Mouse (Mus musculus): Measurements from ENCODE around the gene Cfap54. TPM values are rescaled to one million over a fixed set of nuclear protein-coding genes. Genes with fewer than 3 reads are reported as not detected.
A peak's percentile ranks its signal among the peaks of the same experiment; 100 is the strongest.

The Cfap54 gene
- polyA plus RNA-seq, 1 experiment from 2014 or later = 0.18 TPM

DNA sequence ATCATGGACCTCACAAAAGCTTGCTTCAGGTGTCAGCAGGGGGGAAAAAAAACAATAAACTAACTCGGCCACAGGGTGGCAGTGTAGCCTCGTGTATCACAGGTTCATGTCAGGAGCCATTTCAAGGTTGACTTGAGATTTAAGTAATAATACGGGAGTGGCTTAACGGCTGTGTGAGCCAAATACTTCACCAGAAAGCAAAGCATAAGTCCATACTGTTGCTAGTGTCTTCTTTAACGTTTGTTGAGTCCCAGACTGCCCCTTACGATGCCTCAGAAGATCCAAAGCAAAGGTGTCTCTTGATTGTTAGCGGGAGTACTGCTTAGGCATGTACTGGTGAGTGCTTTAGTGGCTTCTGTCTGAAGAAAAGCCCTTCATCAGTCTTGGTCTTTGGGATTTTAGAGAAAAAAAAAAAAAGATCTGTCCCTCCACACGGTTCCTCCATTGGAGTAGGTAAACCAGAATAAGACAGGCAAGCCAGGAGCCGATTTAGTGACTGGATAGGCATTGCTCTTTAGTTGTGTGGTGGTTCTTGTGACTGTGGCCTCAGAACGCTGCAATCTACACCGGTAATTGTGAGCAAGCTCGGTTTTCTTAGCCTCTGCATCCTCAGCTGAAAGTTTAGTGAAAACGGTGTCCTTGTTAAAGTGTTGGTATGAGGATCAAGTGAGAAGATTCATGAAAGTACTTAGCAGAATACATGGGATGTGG, 30.2 kb downstream of the Cfap54 start:
- Histone ChIP-seq H3K9me3 (replicated peaks) (no peaks in the 10 kb centered on the region), H3K36me3 (no peaks in the 10 kb centered on the region), H3K27me3 (no peaks in the 10 kb centered on the region), H3K9ac (no peak overlapping the region), H3K4me2 (peak overlapping the region; percentile 41), H3K4me3 (replicated peaks) (no peak overlapping the region), H3K27ac (no peak overlapping the region), H3K4me1 (replicated peaks) (0 out of 2 replicates have a peak, but pooled peaks cover 5% of the 10 kb centered on the region)
- DNase-seq = peak; percentile 56
- WGBS (ENCODE audit: insufficient replicate concordance) = 28% methylated on average over 13 of the region's 13 CpGs
- ATAC-seq (ENCODE audit: low read depth) = peak; percentile 31; the same call in 1 of the 2 replicates

DNA sequence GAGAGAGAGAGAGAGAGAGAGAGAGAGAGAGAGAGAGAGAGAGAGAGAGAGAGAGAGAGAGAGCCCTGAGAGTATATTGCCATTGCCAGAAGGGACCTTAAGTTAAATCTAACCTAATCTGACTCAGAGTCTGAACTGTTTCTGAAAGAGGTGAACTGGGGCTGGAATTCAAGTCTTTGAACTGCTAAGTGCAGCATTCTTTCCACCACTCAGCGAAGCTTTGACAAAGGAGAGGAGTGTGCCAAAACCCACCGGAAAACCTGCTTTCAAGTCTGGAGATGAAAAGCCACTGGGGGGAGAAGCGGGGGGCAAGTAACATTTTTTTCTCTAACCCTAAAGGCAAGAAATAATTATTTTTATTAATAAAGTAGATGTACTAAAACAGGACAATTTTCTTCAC, 30.8 kb downstream of the Cfap54 start:
- H3K4me1 ChIP-seq (replicated peaks) = 0 out of 2 replicates have a peak, but pooled peaks cover 5% of the 10 kb centered on the region
- DNase-seq = no peak
- WGBS (ENCODE audit: insufficient replicate concordance) = 56% methylated on average over 3 of the region's 3 CpGs
- ATAC-seq (ENCODE audit: low read depth) = no peak
- no peak overlapping the region for H3K4me3 ChIP-seq (replicated peaks)
- H3K27me3 ChIP-seq = no peaks in the 10 kb centered on the region
- H3K4me2 ChIP-seq = no peak overlapping the region
- no peak overlapping the region for H3K27ac ChIP-seq
- no peaks in the 10 kb centered on the region for H3K9me3 ChIP-seq (replicated peaks)
- H3K9ac ChIP-seq = no peak overlapping the region
- H3K36me3 ChIP-seq = no peaks in the 10 kb centered on the region

GRCm38 (mm10) chr10:93043195-93043594, 38.2 kb downstream of the Cfap54 start:
- Histone ChIP-seq H3K4me2 (no peak overlapping the region), H3K36me3 (no peaks in the 10 kb centered on the region), H3K4me3 (replicated peaks) (no peak overlapping the region), H3K9me3 (replicated peaks) (no peaks in the 10 kb centered on the region), H3K27me3 (no peaks in the 10 kb centered on the region), H3K4me1 (replicated peaks) (no peaks in the 10 kb centered on the region), H3K27ac (no peak overlapping the region), H3K9ac (no peak overlapping the region)
- ATAC-seq (ENCODE audit: low read depth) (no peak), DNase-seq (no peak)
- WGBS (ENCODE audit: insufficient replicate concordance) = 71% methylated on average over 10 of the region's 10 CpGs

DNA sequence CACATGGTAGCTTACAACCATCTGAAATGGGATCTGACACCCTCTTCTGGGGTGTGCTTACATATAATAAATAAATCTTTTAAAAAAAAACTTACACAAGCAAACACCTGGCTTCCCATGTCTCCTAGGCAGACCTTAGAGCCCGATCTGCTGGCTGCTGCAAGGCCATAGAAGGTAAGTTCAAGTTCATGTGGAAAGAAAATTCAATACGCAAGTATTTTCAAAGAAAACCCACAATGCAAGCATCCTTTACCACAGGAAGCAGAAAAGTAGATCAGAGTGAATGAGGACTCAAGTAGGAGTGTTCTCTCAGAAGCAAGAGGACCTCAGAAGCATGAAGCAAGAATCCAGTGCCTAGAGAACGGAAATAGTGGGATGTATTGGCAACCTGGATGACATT, 39.6 kb downstream of the Cfap54 start:
- 76% methylated on average over 3 of the region's 3 CpGs for WGBS (ENCODE audit: insufficient replicate concordance)
- no peaks in the 10 kb centered on the region for H3K4me1 ChIP-seq (replicated peaks)
- H3K4me2 ChIP-seq = no peak overlapping the region
- H3K27me3 ChIP-seq = no peaks in the 10 kb centered on the region
- ATAC-seq (ENCODE audit: low read depth) (no peak), DNase-seq (no peak)
- H3K4me3 ChIP-seq (replicated peaks) = no peak overlapping the region
- H3K36me3 ChIP-seq = no peaks in the 10 kb centered on the region
- H3K9ac ChIP-seq = no peak overlapping the region
- no peaks in the 10 kb centered on the region for H3K9me3 ChIP-seq (replicated peaks)
- H3K27ac ChIP-seq = no peak overlapping the region

GRCm38 (mm10) chr10:93041392-93041791, 40.0 kb downstream of the Cfap54 start:
- WGBS (ENCODE audit: insufficient replicate concordance) = 48% methylated on average over 4 of the region's 4 CpGs
- no peak overlapping the region for H3K4me2 ChIP-seq
- H3K36me3 ChIP-seq = no peaks in the 10 kb centered on the region
- H3K4me1 ChIP-seq (replicated peaks) = no peaks in the 10 kb centered on the region
- no peak overlapping the region for H3K9ac ChIP-seq
- ATAC-seq (ENCODE audit: low read depth) = no peak
- no peak for DNase-seq
- no peak overlapping the region for H3K4me3 ChIP-seq (replicated peaks)
- no peaks in the 10 kb centered on the region for H3K9me3 ChIP-seq (replicated peaks)
- H3K27me3 ChIP-seq = no peaks in the 10 kb centered on the region
- no peak overlapping the region for H3K27ac ChIP-seq

DNA sequence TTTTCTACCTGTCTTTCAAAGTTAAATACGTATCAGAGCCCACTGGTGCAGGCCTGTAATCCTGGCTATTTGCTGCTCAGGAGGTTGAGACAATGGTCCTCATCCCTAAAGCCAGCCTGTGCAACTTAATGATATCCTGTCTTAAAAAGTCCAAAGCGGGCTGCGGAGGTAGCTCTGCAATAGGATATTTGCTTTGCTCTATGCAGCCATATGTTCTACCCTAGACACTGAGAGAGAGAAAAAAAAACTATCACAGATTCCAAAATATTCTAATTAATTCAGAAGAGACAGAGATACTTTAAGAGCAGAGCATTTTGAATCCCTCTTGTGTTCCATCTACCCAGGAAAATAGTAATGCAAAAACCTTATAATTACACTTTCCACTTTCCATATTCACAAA, 44.9 kb downstream of the Cfap54 start:
- H3K27ac ChIP-seq = no peak overlapping the region
- H3K4me2 ChIP-seq = no peak overlapping the region
- DNase-seq (no peak), ATAC-seq (ENCODE audit: low read depth) (no peak)
- H3K4me3 ChIP-seq (replicated peaks) = no peak overlapping the region
- H3K9ac ChIP-seq = no peak overlapping the region
- H3K27me3 ChIP-seq = no peaks in the 10 kb centered on the region
- 73% methylated on average over 3 of the region's 3 CpGs for WGBS (ENCODE audit: insufficient replicate concordance)
- no peaks in the 10 kb centered on the region for H3K36me3 ChIP-seq
- no peaks in the 10 kb centered on the region for H3K4me1 ChIP-seq (replicated peaks)
- H3K9me3 ChIP-seq (replicated peaks) = no peaks in the 10 kb centered on the region

- Histone ChIP-seq H3K36me3 (no peaks in the 10 kb centered on the region), H3K4me1 (replicated peaks) (no peaks in the 10 kb centered on the region), H3K9ac (no peak overlapping the region), H3K27ac (no peak overlapping the region), H3K27me3 (no peaks in the 10 kb centered on the region), H3K9me3 (replicated peaks) (no peaks in the 10 kb centered on the region), H3K4me2 (no peak overlapping the region), H3K4me3 (replicated peaks) (no peak overlapping the region)
- ATAC-seq (ENCODE audit: low read depth) = no peak
- 66% methylated on average over 10 of the region's 10 CpGs for WGBS (ENCODE audit: insufficient replicate concordance)
- DNase-seq = no peak
Measured at GRCm38 (mm10) chr10:93035489-93035888, 45.9 kb downstream of the Cfap54 start.

DNA sequence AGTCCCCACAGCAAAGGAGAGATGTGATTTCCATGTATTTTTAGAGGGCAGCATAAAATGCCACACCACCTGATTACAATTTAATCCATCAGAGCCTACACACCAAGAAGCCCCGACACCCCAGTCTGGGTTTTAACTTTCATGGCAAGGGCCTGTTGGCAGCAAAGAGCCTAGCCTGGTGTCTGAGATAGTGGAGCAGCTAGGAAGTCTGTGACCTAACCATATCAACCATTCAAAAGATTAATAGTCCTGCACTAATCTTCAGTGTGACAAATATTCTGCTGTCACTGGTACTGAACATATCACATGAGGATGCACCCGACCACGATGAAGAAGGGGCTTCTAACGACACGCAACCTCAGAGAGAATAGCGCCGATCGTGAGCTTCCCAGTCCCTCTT, 58.1 kb downstream of the Cfap54 start:
- WGBS (ENCODE audit: insufficient replicate concordance) = 25% methylated on average over 8 of the region's 8 CpGs
- ATAC-seq (ENCODE audit: low read depth) = no peak

DNA sequence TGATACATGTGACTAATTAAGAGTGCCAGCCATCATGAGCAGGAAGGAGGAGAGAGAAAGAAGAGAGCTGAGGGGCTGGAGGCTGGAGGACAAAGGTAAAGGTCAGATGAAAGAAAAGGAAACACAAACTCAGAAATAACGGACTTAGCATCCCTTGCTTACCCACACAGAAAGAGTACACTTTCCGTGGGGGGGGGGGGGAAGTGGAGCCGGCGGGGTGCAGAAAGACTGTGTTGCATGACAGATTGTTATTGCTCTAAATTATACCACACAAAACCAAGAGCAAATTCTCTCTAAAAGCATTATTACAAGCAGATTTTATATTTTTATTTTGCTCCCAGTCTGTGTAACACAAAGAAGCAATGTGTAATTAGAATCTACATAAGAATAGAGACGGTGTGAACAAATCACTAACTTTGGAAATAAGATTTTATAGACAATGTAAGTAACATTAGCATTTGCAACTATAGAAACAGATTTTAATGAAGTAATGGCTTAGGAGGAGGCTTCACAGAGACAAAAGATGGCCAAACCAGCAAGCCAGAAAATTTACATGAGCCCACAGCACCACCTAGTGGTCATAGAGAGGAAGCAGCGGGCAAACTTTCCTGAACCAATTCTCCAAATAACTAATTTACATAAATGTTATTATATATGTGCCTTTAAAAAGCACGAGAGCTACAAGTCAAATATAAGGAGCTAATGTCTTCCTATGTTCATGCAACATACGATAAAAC, 67.2 kb downstream of the Cfap54 start:
- H3K4me1 ChIP-seq (replicated peaks) = no peaks in the 10 kb centered on the region
- no peak overlapping the region for H3K27ac ChIP-seq
- no peaks in the 10 kb centered on the region for H3K9me3 ChIP-seq (replicated peaks)
- H3K27me3 ChIP-seq = no peaks in the 10 kb centered on the region
- 48% methylated on average over 8 of the region's 8 CpGs for WGBS (ENCODE audit: insufficient replicate concordance)
- no peak overlapping the region for H3K9ac ChIP-seq
- DNase-seq (peak; percentile 3), ATAC-seq (ENCODE audit: low read depth) (no peak)
- no peak overlapping the region for H3K4me3 ChIP-seq (replicated peaks)
- no peak overlapping the region for H3K4me2 ChIP-seq
- H3K36me3 ChIP-seq = no peaks in the 10 kb centered on the region

More for the DNA sequence above, 58.1 kb downstream of the Cfap54 start:
- Histone ChIP-seq H3K9ac (no peak overlapping the region), H3K36me3 (no peaks in the 10 kb centered on the region), H3K4me3 (replicated peaks) (no peak overlapping the region), H3K9me3 (replicated peaks) (no peaks in the 10 kb centered on the region), H3K4me1 (replicated peaks) (no peaks in the 10 kb centered on the region), H3K4me2 (no peak overlapping the region), H3K27me3 (no peaks in the 10 kb centered on the region), H3K27ac (no peak overlapping the region)
- DNase-seq = no peak

DNA sequence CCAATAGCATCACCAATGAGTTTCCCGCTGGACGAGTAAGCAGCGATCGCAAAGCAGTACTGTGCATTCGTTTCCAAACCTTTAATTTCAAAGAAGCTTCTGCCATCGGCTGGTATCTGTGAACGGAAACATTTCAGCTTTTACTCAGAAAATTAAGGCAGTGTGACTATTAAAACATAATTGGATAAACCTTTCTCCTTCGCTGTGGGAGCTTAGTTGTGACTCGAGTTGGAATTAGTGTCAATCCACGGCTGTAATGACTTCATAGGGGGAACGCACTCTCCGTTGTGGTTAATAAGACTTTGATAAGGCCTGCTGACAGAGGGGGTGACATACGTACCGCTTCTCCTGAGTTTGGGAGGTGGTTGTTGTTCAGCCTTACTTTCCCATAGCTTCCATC, 70.3 kb downstream of the Cfap54 start:
- H3K27ac ChIP-seq = no peak overlapping the region
- no peaks in the 10 kb centered on the region for H3K36me3 ChIP-seq
- ATAC-seq (ENCODE audit: low read depth) (no peak), DNase-seq (no peak)
- no peak overlapping the region for H3K4me3 ChIP-seq (replicated peaks)
- H3K27me3 ChIP-seq = no peaks in the 10 kb centered on the region
- WGBS (ENCODE audit: insufficient replicate concordance) = 73% methylated on average over 14 of the region's 14 CpGs
- no peak overlapping the region for H3K9ac ChIP-seq
- H3K4me1 ChIP-seq (replicated peaks) = no peaks in the 10 kb centered on the region
- no peaks in the 10 kb centered on the region for H3K9me3 ChIP-seq (replicated peaks)
- H3K4me2 ChIP-seq = no peak overlapping the region

GRCm38 (mm10) chr10:93006970-93007369, 74.4 kb downstream of the Cfap54 start:
- no peak for ATAC-seq (ENCODE audit: low read depth)
- no peaks in the 10 kb centered on the region for H3K27me3 ChIP-seq

GRCm38 (mm10) chr10:93006405-93006804, 75.0 kb downstream of the Cfap54 start:
- 49% methylated on average over 9 of the region's 9 CpGs for WGBS (ENCODE audit: insufficient replicate concordance)

More at GRCm38 (mm10) chr10:93006970-93007369, 74.4 kb downstream of the Cfap54 start:
- H3K4me2 ChIP-seq = no peak overlapping the region
- no peaks in the 10 kb centered on the region for H3K36me3 ChIP-seq
- no peak overlapping the region for H3K9ac ChIP-seq
- DNase-seq = no peak
- H3K9me3 ChIP-seq (replicated peaks) = no peaks in the 10 kb centered on the region
- no peak overlapping the region for H3K4me3 ChIP-seq (replicated peaks)
- H3K4me1 ChIP-seq (replicated peaks) = no peaks in the 10 kb centered on the region
- 10% methylated on average over 3 of the region's 3 CpGs for WGBS (ENCODE audit: insufficient replicate concordance)
- no peak overlapping the region for H3K27ac ChIP-seq

More at GRCm38 (mm10) chr10:93006405-93006804, 75.0 kb downstream of the Cfap54 start:
- Histone ChIP-seq H3K36me3 (no peaks in the 10 kb centered on the region), H3K27ac (no peak overlapping the region), H3K4me3 (replicated peaks) (no peak overlapping the region), H3K4me2 (no peak overlapping the region), H3K4me1 (replicated peaks) (no peaks in the 10 kb centered on the region), H3K27me3 (no peaks in the 10 kb centered on the region), H3K9ac (no peak overlapping the region), H3K9me3 (replicated peaks) (no peaks in the 10 kb centered on the region)
- no peak for ATAC-seq (ENCODE audit: low read depth)
- DNase-seq = no peak
